Mouse (Mus musculus): ENCODE data around the gene Cluh. TPM values are rescaled to one million over a fixed set of nuclear protein-coding genes. Genes with fewer than 3 reads are reported as not detected.

Cluh gene
- total RNA-seq, 2 experiments from 2014 or later: 45.8 to 47.9 TPM

GRCm38 (mm10) chr11:74671839-74672238 is 22.5 kb downstream of the Cluh start:
- intact Hi-C loops (cut with DNase I): no loop called here
- DNase-seq: no peak

DNA sequence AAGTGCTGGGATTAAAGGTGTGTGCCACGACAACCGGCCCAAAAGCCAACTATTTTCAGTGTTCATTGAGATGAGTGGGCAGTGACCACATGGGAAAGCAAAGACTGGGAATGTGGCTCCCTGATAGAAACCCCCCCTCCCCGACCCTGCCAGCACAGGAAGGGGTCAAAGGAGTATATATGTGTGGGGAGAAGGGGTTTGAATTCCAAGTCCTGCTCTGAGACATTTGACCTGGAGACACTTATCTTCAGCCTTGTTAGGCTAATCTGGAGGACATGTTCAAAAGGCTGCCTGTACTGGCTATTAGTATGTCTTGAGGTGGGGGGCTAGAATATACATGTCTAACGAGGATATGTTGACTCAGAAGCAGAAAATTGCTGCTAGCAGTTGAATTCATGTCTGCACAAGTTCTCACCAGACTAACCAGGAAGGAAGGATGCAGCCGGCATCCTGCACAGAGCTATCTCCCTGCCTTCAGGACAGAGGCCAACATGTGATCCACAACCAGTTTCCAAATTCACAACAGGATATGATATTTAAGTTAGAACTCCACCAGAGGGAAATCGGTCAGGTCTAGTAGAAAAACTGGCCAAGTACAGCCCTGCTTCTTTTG is 23.7 kb downstream of the Cluh start:
- intact Hi-C loops (cut with DNase I): no loop called here
- DNase-seq: no peak

DNA sequence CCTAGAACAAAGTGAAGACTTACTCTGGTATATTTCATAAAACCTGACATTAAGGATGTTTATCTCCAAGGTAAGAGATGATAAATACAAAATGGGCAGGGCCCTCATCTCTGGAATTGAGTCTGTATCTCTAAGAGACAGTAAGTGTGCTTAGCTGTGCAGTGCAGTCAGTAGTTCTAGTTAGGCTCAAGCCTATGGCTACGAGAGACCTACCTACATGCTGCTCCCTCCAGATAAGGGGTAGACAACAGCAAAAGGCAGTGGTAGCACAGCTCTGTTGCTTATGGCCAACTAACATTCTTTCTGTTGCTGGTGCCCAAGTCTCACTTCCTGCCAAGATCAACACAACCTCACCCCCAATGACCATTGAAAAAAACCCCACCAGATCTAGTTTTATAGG is 24.3 kb downstream of the Cluh start:
- intact Hi-C loops (cut with DNase I): no loop called here
- DNase-seq: no peak

DNA sequence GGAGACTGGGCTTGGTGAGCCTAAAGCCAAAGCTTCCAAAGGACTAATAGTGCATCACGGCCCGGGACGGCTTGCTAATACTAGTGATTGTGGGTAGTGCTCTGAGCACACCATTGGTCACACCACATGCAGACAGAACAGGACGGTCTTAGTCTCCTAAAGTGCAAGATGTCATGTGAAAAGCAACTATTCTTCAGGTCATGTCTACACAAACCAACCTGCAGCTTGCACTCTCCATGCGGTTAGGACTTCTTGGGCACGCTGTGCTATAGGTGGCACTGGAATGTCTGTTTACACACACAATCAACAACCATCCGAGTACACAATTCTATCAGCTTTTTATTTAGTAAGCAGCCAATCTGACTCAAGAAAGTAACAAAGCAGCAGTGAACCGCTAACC is 25.4 kb downstream of the Cluh start:
- no peak for DNase-seq
- intact Hi-C loops (cut with DNase I): no loop called here

- no peak for DNase-seq
- intact Hi-C loops (cut with DNase I): no loop called here
Observed at GRCm38 (mm10) chr11:74675156-74675555, 25.9 kb downstream of the Cluh start.

- intact Hi-C loops (cut with DNase I): no loop called here
Observed at GRCm38 (mm10) chr11:74692151-74692550, 42.9 kb downstream of the Cluh start.

DNA sequence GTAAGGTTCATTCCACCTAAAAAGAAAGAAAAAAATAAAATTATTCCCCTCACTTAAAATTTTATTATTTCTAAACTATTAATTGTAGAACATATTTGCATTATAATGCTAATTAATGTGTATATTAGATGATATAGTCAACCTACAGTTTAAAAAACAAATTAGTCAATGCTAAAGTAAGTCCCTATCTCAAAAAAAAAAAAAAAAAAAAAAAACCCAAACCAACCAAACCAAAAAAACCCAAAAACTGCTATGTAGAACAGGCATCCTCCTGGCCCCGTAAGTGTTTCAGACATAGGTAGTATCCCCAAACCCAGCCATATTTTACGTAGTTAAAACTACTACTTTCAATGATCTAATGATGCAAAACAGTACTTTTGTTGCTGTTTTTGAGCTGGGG is 50.2 kb downstream of the Cluh start:
- no peak for DNase-seq
- intact Hi-C loops (cut with DNase I): no loop called here

More at GRCm38 (mm10) chr11:74692151-74692550, 42.9 kb downstream of the Cluh start:
- DNase-seq: no peak

DNA sequence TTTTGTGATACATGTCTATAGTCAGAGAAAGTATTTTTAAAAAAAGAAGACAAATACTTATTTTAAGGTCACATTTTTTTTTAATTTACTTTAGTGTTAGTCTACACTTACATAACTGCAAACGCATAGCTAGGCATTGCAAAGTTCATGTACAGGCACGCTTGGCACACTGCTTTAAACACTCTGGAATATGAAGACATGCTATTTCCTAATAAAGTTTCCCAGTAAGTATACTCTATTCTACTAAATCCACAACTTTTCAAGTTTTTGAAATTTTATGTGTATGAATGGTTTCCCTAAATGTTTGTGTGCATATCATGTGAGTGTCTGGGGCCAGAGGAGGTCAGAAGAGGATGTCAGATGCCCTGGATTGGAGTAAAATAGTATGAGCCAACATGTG is 54.8 kb downstream of the Cluh start:
- intact Hi-C loops (cut with DNase I): no loop called here
- DNase-seq: no peak

- DNase-seq: no peak
- intact Hi-C loops (cut with DNase I): no loop called here
Observed at GRCm38 (mm10) chr11:74708781-74709180, 59.5 kb downstream of the Cluh start.

DNA sequence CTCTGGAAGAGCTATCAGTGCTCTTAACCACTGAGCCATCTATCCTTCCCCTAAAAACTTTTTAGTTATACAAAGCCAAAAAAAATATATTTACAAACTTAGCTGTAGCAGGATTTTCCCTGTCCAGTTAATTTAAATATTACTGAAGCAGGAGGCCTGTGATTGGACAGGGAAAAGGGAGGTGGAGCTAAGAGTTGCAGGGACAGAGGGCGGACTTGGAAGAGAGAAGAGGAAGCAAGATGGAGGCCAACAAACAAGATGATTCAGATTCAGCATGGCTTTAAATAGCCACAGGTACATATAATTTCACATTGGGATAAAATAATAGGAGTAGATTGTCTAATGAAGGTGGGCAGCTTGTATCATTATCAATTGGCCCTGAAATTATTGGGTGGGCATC is 61.4 kb downstream of the Cluh start:
- intact Hi-C loops (cut with DNase I): no loop called here
- DNase-seq: no peak

- intact Hi-C loops (cut with DNase I): no loop called here
- DNase-seq: peak; percentile 8
Observed at GRCm38 (mm10) chr11:74715971-74716525, 66.8 kb downstream of the Cluh start.

Other genes starting within 250 kb of the Cluh start
- 10 to 100 TPM; 77.8 to 87.8 TPM for gene Rap1gap2, start 38.6 kb upstream of the Cluh start, total RNA-seq (2021)
- gene Ccdc92b, start 29.9 kb upstream of the Cluh start, total RNA-seq (2021): 10 to 100 TPM; 16.2 to 17.5 TPM
- 100 to 1,000 TPM; 393 to 420 TPM for gene Pafah1b1, start 75.2 kb downstream of the Cluh start, total RNA-seq (2021)
- 10 to 100 TPM; 23.0 to 25.5 TPM for gene Mettl16, start 121.3 kb downstream of the Cluh start, total RNA-seq (2021)
- 10 to 100 TPM; 36.7 to 36.8 TPM for gene Mnt, start 181.4 kb downstream of the Cluh start, total RNA-seq (2021)
- 10 to 100 TPM; 65.3 to 72.8 TPM for gene Sgsm2, start 247.6 kb downstream of the Cluh start, total RNA-seq (2021)
- gene Tsr1, start 248.6 kb downstream of the Cluh start, total RNA-seq (2021): 10 to 100 TPM; 37.7 to 42.4 TPM

Measured in left cerebral cortex, postnatal 4 days (tissue).